Mouse (Mus musculus): Measurements from ENCODE around the gene 3425401B19Rik. TPM values are rescaled to one million over a fixed set of nuclear protein-coding genes. Genes with fewer than 3 reads are reported as not detected.

The 3425401B19Rik gene
- polyA plus RNA-seq, 1 experiment from 2014 or later: 0.13 TPM

- H3K4me2 ChIP-seq: no peak overlapping the region
- WGBS (ENCODE audit: insufficient replicate concordance): 60% methylated on average over 8 of the region's 8 CpGs
- no peaks in the 10 kb centered on the region for H3K36me3 ChIP-seq (replicated peaks)
- no peak overlapping the region for H3K9ac ChIP-seq
- ATAC-seq (ENCODE audit: insufficient read depth): no peak
- H3K9me3 ChIP-seq (replicated peaks): no peaks in the 10 kb centered on the region
- H3K4me3 ChIP-seq (replicated peaks): no peak overlapping the region
- H3K27ac ChIP-seq (replicated peaks): no peak overlapping the region
- H3K4me1 ChIP-seq (replicated peaks): no peaks in the 10 kb centered on the region
- H3K27me3 ChIP-seq: no peaks in the 10 kb centered on the region
These were observed 12.7 kb upstream of the 3425401B19Rik start for GRCm38 (mm10) chr14:32697774-32698173.

GRCm38 (mm10) chr14:32696344-32696743, 11.3 kb upstream of the 3425401B19Rik start:
- H3K4me1 ChIP-seq (replicated peaks): no peaks in the 10 kb centered on the region
- WGBS (ENCODE audit: insufficient replicate concordance): 55% methylated on average over 2 of the region's 2 CpGs
- no peaks in the 10 kb centered on the region for H3K36me3 ChIP-seq (replicated peaks)
- ATAC-seq (ENCODE audit: insufficient read depth): no peak
- H3K27me3 ChIP-seq: no peaks in the 10 kb centered on the region
- H3K9ac ChIP-seq: no peak overlapping the region
- no peaks in the 10 kb centered on the region for H3K9me3 ChIP-seq (replicated peaks)
- H3K4me2 ChIP-seq: no peak overlapping the region
- no peak overlapping the region for H3K4me3 ChIP-seq (replicated peaks)
- H3K27ac ChIP-seq (replicated peaks): no peak overlapping the region

GRCm38 (mm10) chr14:32695906-32696305, 10.8 kb upstream of the 3425401B19Rik start:
- H3K27me3 ChIP-seq: no peaks in the 10 kb centered on the region
- no peak overlapping the region for H3K9ac ChIP-seq
- H3K4me2 ChIP-seq: no peak overlapping the region
- H3K27ac ChIP-seq (replicated peaks): no peak overlapping the region
- H3K4me3 ChIP-seq (replicated peaks): no peak overlapping the region
- no peaks in the 10 kb centered on the region for H3K36me3 ChIP-seq (replicated peaks)
- H3K9me3 ChIP-seq (replicated peaks): no peaks in the 10 kb centered on the region
- no peaks in the 10 kb centered on the region for H3K4me1 ChIP-seq (replicated peaks)
- no peak for ATAC-seq (ENCODE audit: insufficient read depth)
- 55% methylated on average over 2 of the region's 2 CpGs for WGBS (ENCODE audit: insufficient replicate concordance)

GRCm38 (mm10) chr14:32684735-32685105, 373 bp downstream of the 3425401B19Rik start:
- no peaks in the 10 kb centered on the region for H3K36me3 ChIP-seq (replicated peaks)
- 76% methylated on average over 19 of the region's 19 CpGs for WGBS (ENCODE audit: insufficient replicate concordance)
- no peaks in the 10 kb centered on the region for H3K27me3 ChIP-seq
- H3K4me2 ChIP-seq: no peak overlapping the region
- no peaks in the 10 kb centered on the region for H3K9me3 ChIP-seq (replicated peaks)
- H3K27ac ChIP-seq (replicated peaks): no peak overlapping the region
- H3K9ac ChIP-seq: no peak overlapping the region
- H3K4me1 ChIP-seq (replicated peaks): no peaks in the 10 kb centered on the region
- no peak for ATAC-seq (ENCODE audit: insufficient read depth)
- H3K4me3 ChIP-seq (replicated peaks): no peak overlapping the region

- no peaks in the 10 kb centered on the region for H3K4me1 ChIP-seq (replicated peaks)
- no peak overlapping the region for H3K9ac ChIP-seq
- no peaks in the 10 kb centered on the region for H3K9me3 ChIP-seq (replicated peaks)
- H3K36me3 ChIP-seq (replicated peaks): no peaks in the 10 kb centered on the region
- 62% methylated on average over 19 of the region's 19 CpGs for WGBS (ENCODE audit: insufficient replicate concordance)
- no peaks in the 10 kb centered on the region for H3K27me3 ChIP-seq
- no peak overlapping the region for H3K27ac ChIP-seq (replicated peaks)
- H3K4me2 ChIP-seq: no peak overlapping the region
- no peak overlapping the region for H3K4me3 ChIP-seq (replicated peaks)
- ATAC-seq (ENCODE audit: insufficient read depth): no peak
These were observed 935 bp downstream of the 3425401B19Rik start for GRCm38 (mm10) chr14:32683982-32684734.

- Histone ChIP-seq H3K27me3 (no peaks in the 10 kb centered on the region), H3K4me1 (replicated peaks) (no peaks in the 10 kb centered on the region), H3K36me3 (replicated peaks) (no peaks in the 10 kb centered on the region), H3K4me3 (replicated peaks) (no peak overlapping the region), H3K4me2 (no peak overlapping the region), H3K27ac (replicated peaks) (no peak overlapping the region), H3K9me3 (replicated peaks) (no peaks in the 10 kb centered on the region), H3K9ac (no peak overlapping the region)
- ATAC-seq (ENCODE audit: insufficient read depth): no peak
- 29% methylated on average over 19 of the region's 19 CpGs for WGBS (ENCODE audit: insufficient replicate concordance)
These were observed 1.7 kb downstream of the 3425401B19Rik start for GRCm38 (mm10) chr14:32683251-32683838.

GRCm38 (mm10) chr14:32682536-32682935, 2.6 kb downstream of the 3425401B19Rik start:
- WGBS (ENCODE audit: insufficient replicate concordance): 76% methylated on average over 12 of the region's 12 CpGs

GRCm38 (mm10) chr14:32681603-32682002, 3.5 kb downstream of the 3425401B19Rik start:
- no peak overlapping the region for H3K4me2 ChIP-seq
- no peak overlapping the region for H3K9ac ChIP-seq
- ATAC-seq (ENCODE audit: insufficient read depth): no peak
- no peaks in the 10 kb centered on the region for H3K9me3 ChIP-seq (replicated peaks)
- no peak overlapping the region for H3K27ac ChIP-seq (replicated peaks)
- WGBS (ENCODE audit: insufficient replicate concordance): 49% methylated on average over 3 of the region's 3 CpGs
- H3K4me3 ChIP-seq (replicated peaks): no peak overlapping the region
- H3K4me1 ChIP-seq (replicated peaks): no peaks in the 10 kb centered on the region
- no peaks in the 10 kb centered on the region for H3K27me3 ChIP-seq
- H3K36me3 ChIP-seq (replicated peaks): no peaks in the 10 kb centered on the region

More at GRCm38 (mm10) chr14:32682536-32682935, 2.6 kb downstream of the 3425401B19Rik start:
- no peak for ATAC-seq (ENCODE audit: insufficient read depth)
- H3K4me3 ChIP-seq (replicated peaks): no peak overlapping the region
- H3K27ac ChIP-seq (replicated peaks): no peak overlapping the region
- no peaks in the 10 kb centered on the region for H3K9me3 ChIP-seq (replicated peaks)
- H3K27me3 ChIP-seq: no peaks in the 10 kb centered on the region
- no peak overlapping the region for H3K4me2 ChIP-seq
- no peaks in the 10 kb centered on the region for H3K4me1 ChIP-seq (replicated peaks)
- no peaks in the 10 kb centered on the region for H3K36me3 ChIP-seq (replicated peaks)
- no peak overlapping the region for H3K9ac ChIP-seq

- H3K9me3 ChIP-seq (replicated peaks): no peaks in the 10 kb centered on the region
- no peaks in the 10 kb centered on the region for H3K36me3 ChIP-seq (replicated peaks)
- no peak for ATAC-seq (ENCODE audit: insufficient read depth)
- 45% methylated on average over 3 of the region's 3 CpGs for WGBS (ENCODE audit: insufficient replicate concordance)
- no peak overlapping the region for H3K27ac ChIP-seq (replicated peaks)
- H3K4me1 ChIP-seq (replicated peaks): no peaks in the 10 kb centered on the region
- no peak overlapping the region for H3K4me3 ChIP-seq (replicated peaks)
- H3K27me3 ChIP-seq: no peaks in the 10 kb centered on the region
- no peak overlapping the region for H3K4me2 ChIP-seq
- H3K9ac ChIP-seq: no peak overlapping the region
These were observed 6.5 kb downstream of the 3425401B19Rik start for GRCm38 (mm10) chr14:32678565-32678964.

- Histone ChIP-seq H3K36me3 (replicated peaks) (no peaks in the 10 kb centered on the region), H3K9ac (no peak overlapping the region), H3K27ac (replicated peaks) (no peak overlapping the region), H3K4me3 (replicated peaks) (no peak overlapping the region), H3K4me2 (no peak overlapping the region), H3K27me3 (no peaks in the 10 kb centered on the region), H3K9me3 (replicated peaks) (no peaks in the 10 kb centered on the region), H3K4me1 (replicated peaks) (no peaks in the 10 kb centered on the region)
- no peak for ATAC-seq (ENCODE audit: insufficient read depth)
- WGBS (ENCODE audit: insufficient replicate concordance): 34% methylated on average over 3 of the region's 3 CpGs
These were observed 11.9 kb downstream of the 3425401B19Rik start for GRCm38 (mm10) chr14:32673178-32673577.

GRCm38 (mm10) chr14:32663099-32663498, 22.0 kb downstream of the 3425401B19Rik start:
- Histone ChIP-seq H3K27ac (replicated peaks) (no peak overlapping the region), H3K36me3 (replicated peaks) (no peaks in the 10 kb centered on the region), H3K9ac (no peak overlapping the region), H3K9me3 (replicated peaks) (no peaks in the 10 kb centered on the region), H3K4me2 (no peak overlapping the region), H3K4me1 (replicated peaks) (no peaks in the 10 kb centered on the region), H3K27me3 (peaks cover 9% of the 10 kb centered on the region; the same call in 1 of the 2 replicates), H3K4me3 (replicated peaks) (no peak overlapping the region)
- no peak for ATAC-seq (ENCODE audit: insufficient read depth)
- 61% methylated on average over 6 of the region's 6 CpGs for WGBS (ENCODE audit: insufficient replicate concordance)
